Mouse (Mus musculus) kidney, embryonic 16.5 days (tissue): ENCODE data around the gene Capza2. TPM values are rescaled to one million over a fixed set of nuclear protein-coding genes. Genes with fewer than 3 reads are reported as not detected.
A peak's percentile ranks its signal among the peaks of the same experiment; 100 is the strongest.

Source experiments
- ATAC-seq: fragments of 200-750 bp; cut with Nextera tagmentation; 2 replicates; pipeline ENCODE4 v1.8.0; 2017; ENCODE audit warnings: moderate TSS enrichment; ENCODE audit not compliant: low FRiP score, low TSS enrichment
- H3K27ac ChIP-seq: fragments of 300-500 bp; sonication (generic); 2 replicates; pipeline ENCODE4 v1.5.1; 2014; ENCODE audit warnings: low read length
- H3K27me3 ChIP-seq: fragments of 300-500 bp; sonication (generic); 2 replicates; pipeline ENCODE4 v1.6.1; 2014; ENCODE audit warnings: low read length, control low read depth, mixed read lengths; ENCODE audit not compliant: insufficient read depth
- H3K36me3 ChIP-seq: fragments of 300-500 bp; sonication (generic); 2 replicates; pipeline ENCODE4 v1.6.1; 2014; ENCODE audit warnings: low read length, control low read depth, mixed read lengths; ENCODE audit not compliant: insufficient read depth
- H3K4me1 ChIP-seq: fragments of 300-500 bp; sonication (generic); 2 replicates; pipeline ENCODE4 v1.6.1; 2014; ENCODE audit warnings: low read length, control low read depth, mixed read lengths; ENCODE audit not compliant: insufficient read depth
- H3K4me2 ChIP-seq: fragments of 300-500 bp; sonication (generic); replicated peaks from 2 replicates; pipeline ENCODE4 v1.6.1; 2014; ENCODE audit warnings: low read depth, low read length
- H3K4me3 ChIP-seq: fragments of 300-500 bp; sonication (generic); 2 replicates; pipeline ENCODE4 v1.5.1; 2014; ENCODE audit warnings: mild to moderate bottlenecking, low read length
- H3K9ac ChIP-seq: fragments of 300-500 bp; sonication (generic); replicated peaks from 2 replicates; pipeline ENCODE4 v1.6.1; 2014; ENCODE audit warnings: low read length
- H3K9me3 ChIP-seq: fragments of 300-500 bp; sonication (generic); 2 replicates; pipeline ENCODE4 v1.6.1; 2016; ENCODE audit warnings: low read length, control low read depth
- WGBS: fragments of 180-500 bp; shearing (Covaris S2); extraction: QIAGEN DNeasy Blood & Tissue Kit; methylation state at CpG from one replicate; pipeline ENCODE4 v1.1.7; 2014; 5-methylcytosine and 5-hydroxymethylcytosine counted together
- polyA plus RNA-seq: library from polyadenylated mRNA; unstranded; fragments of >200 nt; fragmentation: Nextera tagmentation; extraction: Ambion mirVana; gene quantifications from 2 replicates; pipeline ENCODE4 v1.2.1, GENCODE M21; 2015

The Capza2 gene
- 218 and 238 TPM in 2 replicates for polyA plus RNA-seq

- H3K9ac ChIP-seq: peak within 1 kb of the TSS; percentile 98
- ATAC-seq: no peak
- 56% methylated on average over 7 of the region's 7 CpGs for WGBS
These were observed at the start of gene Capza2 for GRCm38 (mm10) chr6:17635615-17636284. Gene Capza2 (plus strand): TSS chr6:17636234.

GRCm38 (mm10) chr6:17589049-17589952 lies 46.7 kb upstream of the Capza2 start:
- Histone ChIP-seq H3K9me3 (peaks cover 9% of the 10 kb centered on the region; the same call in 1 of the 2 replicates), H3K4me2 (peak overlapping the region; percentile 39), H3K36me3 (no peaks in the 10 kb centered on the region), H3K4me3 (no peak overlapping the region; the same call in 1 of the 2 replicates), H3K9ac (no peak overlapping the region), H3K27ac (no peak overlapping the region), H3K4me1 (0 out of 2 replicates have a peak, but pooled peaks cover 3% of the 10 kb centered on the region), H3K27me3 (no peaks in the 10 kb centered on the region)
- ATAC-seq: peak; percentile 84; the same call in 1 of the 2 replicates
- WGBS: 12% methylated on average over 16 of the region's 16 CpGs

More at GRCm38 (mm10) chr6:17635615-17636284, at the start of gene Capza2:
- peaks cover 13% of the 10 kb centered on the region for H3K4me1 ChIP-seq
- no peaks in the 10 kb centered on the region for H3K9me3 ChIP-seq
- peak within 1 kb of the TSS; percentile 97 for H3K27ac ChIP-seq
- H3K4me2 ChIP-seq: peak within 1 kb of the TSS; percentile 62
- peak within 1 kb of the TSS; percentile 93 for H3K4me3 ChIP-seq
- no peaks in the 10 kb centered on the region for H3K36me3 ChIP-seq
- no peaks in the 10 kb centered on the region for H3K27me3 ChIP-seq

- Histone ChIP-seq H3K27ac (no peak overlapping the region), H3K27me3 (no peaks in the 10 kb centered on the region), H3K36me3 (no peaks in the 10 kb centered on the region), H3K4me1 (0 out of 2 replicates have a peak, but pooled peaks cover 3% of the 10 kb centered on the region), H3K9me3 (peaks cover 9% of the 10 kb centered on the region; the same call in 1 of the 2 replicates), H3K4me2 (no peak overlapping the region), H3K9ac (no peak overlapping the region), H3K4me3 (no peak overlapping the region)
- 24% methylated on average over 8 of the region's 8 CpGs for WGBS
- no peak; the same call in 1 of the 2 replicates for ATAC-seq
These were observed 45.9 kb upstream of the Capza2 start for GRCm38 (mm10) chr6:17589953-17590627.

- H3K36me3 ChIP-seq: no peaks in the 10 kb centered on the region
- WGBS: 89% methylated on average over 2 of the region's 2 CpGs
- H3K4me3 ChIP-seq: no peak overlapping the region
- no peak overlapping the region for H3K27ac ChIP-seq
- H3K9me3 ChIP-seq: peaks cover 13% of the 10 kb centered on the region; the same call in 1 of the 2 replicates
- ATAC-seq: no peak
- H3K27me3 ChIP-seq: no peaks in the 10 kb centered on the region
- H3K4me1 ChIP-seq: 0 out of 2 replicates have a peak, but pooled peaks cover 3% of the 10 kb centered on the region
- H3K4me2 ChIP-seq: no peak overlapping the region
- H3K9ac ChIP-seq: no peak overlapping the region
These were observed 42.1 kb upstream of the Capza2 start for GRCm38 (mm10) chr6:17593971-17594370.

GRCm38 (mm10) chr6:17595712-17596462 lies 40.1 kb upstream of the Capza2 start:
- no peaks in the 10 kb centered on the region for H3K4me1 ChIP-seq
- no peak overlapping the region for H3K4me2 ChIP-seq
- no peaks in the 10 kb centered on the region for H3K27me3 ChIP-seq
- no peak overlapping the region for H3K27ac ChIP-seq
- H3K9me3 ChIP-seq: peaks cover 13% of the 10 kb centered on the region; the same call in 1 of the 2 replicates
- 63% methylated on average over 11 of the region's 11 CpGs for WGBS
- ATAC-seq: no peak
- H3K9ac ChIP-seq: no peak overlapping the region
- no peak overlapping the region for H3K4me3 ChIP-seq
- no peaks in the 10 kb centered on the region for H3K36me3 ChIP-seq

GRCm38 (mm10) chr6:17599373-17599772 lies 36.7 kb upstream of the Capza2 start:
- no peak overlapping the region for H3K9ac ChIP-seq
- no peak overlapping the region for H3K4me2 ChIP-seq
- H3K27me3 ChIP-seq: no peaks in the 10 kb centered on the region
- peaks cover 3% of the 10 kb centered on the region; the same call in 1 of the 2 replicates for H3K9me3 ChIP-seq
- H3K4me3 ChIP-seq: no peak overlapping the region
- WGBS: 91% methylated on average over 5 of the region's 5 CpGs
- ATAC-seq: no peak
- H3K27ac ChIP-seq: no peak overlapping the region
- no peaks in the 10 kb centered on the region for H3K36me3 ChIP-seq
- H3K4me1 ChIP-seq: no peaks in the 10 kb centered on the region

- no peak overlapping the region for H3K4me2 ChIP-seq
- no peaks in the 10 kb centered on the region for H3K36me3 ChIP-seq
- no peaks in the 10 kb centered on the region for H3K27me3 ChIP-seq
- H3K9me3 ChIP-seq: peaks cover 3% of the 10 kb centered on the region; the same call in 1 of the 2 replicates
- WGBS: 60% methylated on average over 2 of the region's 2 CpGs
- no peak for ATAC-seq
- no peak overlapping the region for H3K27ac ChIP-seq
- no peaks in the 10 kb centered on the region for H3K4me1 ChIP-seq
- H3K9ac ChIP-seq: no peak overlapping the region
- no peak overlapping the region for H3K4me3 ChIP-seq
These were observed 34.5 kb upstream of the Capza2 start for GRCm38 (mm10) chr6:17601526-17601925.

GRCm38 (mm10) chr6:17606915-17607314 lies 29.1 kb upstream of the Capza2 start:
- Histone ChIP-seq H3K9me3 (no peaks in the 10 kb centered on the region), H3K36me3 (no peaks in the 10 kb centered on the region), H3K27me3 (no peaks in the 10 kb centered on the region), H3K9ac (no peak overlapping the region), H3K4me3 (no peak overlapping the region), H3K27ac (no peak overlapping the region), H3K4me2 (no peak overlapping the region), H3K4me1 (no peaks in the 10 kb centered on the region)
- ATAC-seq: no peak
- WGBS: 75% methylated on average over 1 of the region's 1 CpGs
